Mouse (Mus musculus) brain, embryonic 14.5 days (tissue): ENCODE measurements around the gene Cd3eap.

ENCODE experiments used
- CTCF ChIP-seq: fragments of 200-500 bp; IDR thresholded peaks from 2 replicates; pipeline ENCODE4 v1.5.1; 2012; ENCODE audit warnings: inconsistent platforms, mild to moderate bottlenecking, moderate library complexity, borderline replicate concordance; ENCODE audit not compliant: insufficient read depth, insufficient read length; ENCODE audit errors: extremely low read depth
- POLR2A ChIP-seq: fragments of 200-500 bp; IDR thresholded peaks from 2 replicates; pipeline ENCODE4 v1.6.1; 2012; ENCODE audit warnings: mild to moderate bottlenecking, inconsistent platforms, borderline replicate concordance; ENCODE audit not compliant: poor library complexity, insufficient read depth, insufficient read length, severe bottlenecking; ENCODE audit errors: extremely low read depth

- TF ChIP-seq CTCF (no peak), POLR2A (no peak)
Observed at GRCm38 (mm10) chr7:19354991-19355390, 4.3 kb downstream of the Cd3eap start.
